Mouse (Mus musculus) ES-CJ7 (cell line): ENCODE measurements around the gene Itpk1.

Source experiments
- DNase-seq: peaks from one replicate; pipeline ENCODE4 v3.0.0; 2011; ENCODE audit warnings: low read depth, low spot score

Itpk1 gene

GRCm38 (mm10) chr12:102704457-102705198, at the start of gene Itpk1:
TSS of gene Itpk1 (minus strand) at chr12:102704930.
- peak; percentile 39 for DNase-seq

GRCm38 (mm10) chr12:102748256-102748655, 43.5 kb upstream of the Itpk1 start:
- no peak for DNase-seq

GRCm38 (mm10) chr12:102744839-102745238, 40.1 kb upstream of the Itpk1 start:
- peak; percentile 51 for DNase-seq

- DNase-seq = peak; percentile 86
Measured at GRCm38 (mm10) chr12:102743589-102744574, 39.2 kb upstream of the Itpk1 start, which contains the start of the genes Moap1 and Tmem251. TSS of gene Moap1 (minus strand) at chr12:102743661. TSS of gene Tmem251 (plus strand) at chr12:102743762.

GRCm38 (mm10) chr12:102743036-102743588, 38.4 kb upstream of the Itpk1 start:
- no peak for DNase-seq

- DNase-seq = no peak
Measured at GRCm38 (mm10) chr12:102742056-102742455, 37.3 kb upstream of the Itpk1 start.

- DNase-seq = no peak
Measured at GRCm38 (mm10) chr12:102740285-102740684, 35.6 kb upstream of the Itpk1 start.

GRCm38 (mm10) chr12:102739096-102739495, 34.4 kb upstream of the Itpk1 start:
- DNase-seq = no peak

- peak; percentile 87 for DNase-seq
Measured at GRCm38 (mm10) chr12:102733381-102733780, 28.7 kb upstream of the Itpk1 start.

- peak; percentile 73 for DNase-seq
Measured at GRCm38 (mm10) chr12:102730798-102731619, 26.3 kb upstream of the Itpk1 start.

- peak; percentile 99 for DNase-seq
Measured at GRCm38 (mm10) chr12:102729855-102730797, 25.4 kb upstream of the Itpk1 start.

GRCm38 (mm10) chr12:102725761-102726175, 21.0 kb upstream of the Itpk1 start:
- DNase-seq = peak; percentile 67

- peak; percentile 83 for DNase-seq
Measured at GRCm38 (mm10) chr12:102725146-102725545, 20.4 kb upstream of the Itpk1 start.

GRCm38 (mm10) chr12:102723861-102724260, 19.1 kb upstream of the Itpk1 start:
- no peak for DNase-seq

- peak; percentile 60 for DNase-seq
Measured at GRCm38 (mm10) chr12:102722966-102723365, 18.2 kb upstream of the Itpk1 start.

GRCm38 (mm10) chr12:102722451-102722850, 17.7 kb upstream of the Itpk1 start:
- peak; percentile 63 for DNase-seq

GRCm38 (mm10) chr12:102719552-102720315, 15.0 kb upstream of the Itpk1 start:
- DNase-seq = peak; percentile 90

GRCm38 (mm10) chr12:102714654-102715395, 10.1 kb upstream of the Itpk1 start:
- DNase-seq = peak; percentile 60
